Mouse (Mus musculus) C2C12 (cell line): ENCODE results near the gene Abca1.

ENCODE experiments used
- CEBPB ChIP-seq: IDR thresholded peaks from one replicate; pipeline ENCODE4 v1.6.1; 2011; ENCODE audit warnings: low read depth, mild to moderate bottlenecking, control low read depth, moderate library complexity
- CTCF ChIP-seq: IDR thresholded peaks from one replicate; pipeline ENCODE4 v1.5.1; 2011; ENCODE audit not compliant: control insufficient read depth, insufficient read depth, insufficient read length
- MAX ChIP-seq: IDR thresholded peaks from one replicate; pipeline ENCODE4 v1.6.1; 2011; ENCODE audit warnings: mild to moderate bottlenecking, control low read depth
- MYOD1 ChIP-seq: IDR thresholded peaks from one replicate; pipeline ENCODE4 v1.6.1; 2011; ENCODE audit warnings: low read depth; ENCODE audit not compliant: control insufficient read depth, insufficient read length
- MYOG ChIP-seq: IDR thresholded peaks from one replicate; pipeline ENCODE4 v1.6.1; 2011; ENCODE audit not compliant: control insufficient read depth, insufficient read length; ENCODE audit errors: extremely low read depth
- USF1 ChIP-seq: IDR thresholded peaks from one replicate; pipeline ENCODE4 v1.6.1; 2011; ENCODE audit warnings: low read depth, mild to moderate bottlenecking, control low read depth, moderate library complexity

DNA sequence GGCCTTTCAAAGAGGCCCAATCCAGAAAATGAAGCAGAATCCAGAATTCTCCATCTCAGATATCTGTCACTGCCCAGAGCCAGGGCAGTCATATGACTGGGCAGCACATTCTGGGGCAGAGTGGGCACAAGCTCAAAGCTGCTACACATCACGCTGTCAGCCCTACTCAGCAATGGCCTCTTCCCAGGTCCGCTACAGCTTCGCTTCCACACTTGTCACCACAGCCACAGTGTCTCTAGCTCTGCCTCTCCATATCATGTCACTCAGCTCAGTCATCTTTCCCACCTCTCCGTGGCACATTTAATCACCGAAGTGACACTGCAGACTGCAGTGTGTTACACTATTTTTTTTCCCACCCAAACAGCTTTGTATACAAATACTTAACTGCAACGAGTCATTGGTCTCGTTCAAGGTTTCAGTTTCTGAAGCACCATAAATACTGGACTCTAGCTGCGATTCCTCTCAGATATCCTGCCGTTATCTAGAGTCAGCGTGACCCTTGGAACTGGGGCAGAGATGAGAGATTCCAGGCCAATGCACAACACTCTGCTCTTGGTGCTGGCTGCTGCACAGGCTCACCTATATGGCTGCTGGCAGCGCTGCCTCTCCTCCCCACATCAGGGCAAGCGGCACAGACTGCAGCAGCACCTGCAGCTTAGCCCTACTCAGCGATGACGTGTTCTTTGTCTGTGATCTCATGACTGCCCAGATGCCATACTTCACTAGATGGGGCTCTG, 136.3 kb downstream of the Abca1 start:
- TF ChIP-seq CTCF, result no peak
- no peak for TF ChIP-seq USF1
- TF ChIP-seq MYOG, result no peak
- TF ChIP-seq MAX, result no peak
- no peak for TF ChIP-seq MYOD1
- no peak for TF ChIP-seq CEBPB
